Mouse (Mus musculus) small intestine, adult 2 months (tissue): Measurements from ENCODE around the gene Paip2b.

Source experiments
- CTCF ChIP-seq: fragments of 200-500 bp; IDR thresholded peaks from 2 replicates; pipeline ENCODE4 v1.5.1; 2012; ENCODE audit warnings: low read depth, mild to moderate bottlenecking, control low read depth, inconsistent platforms, low read length, moderate library complexity, mixed read lengths; ENCODE audit not compliant: insufficient replicate concordance, insufficient read length; ENCODE audit errors: extremely low read depth
- POLR2A ChIP-seq: fragments of 200-500 bp; IDR thresholded peaks from 2 replicates; pipeline ENCODE4 v1.6.1; 2012; ENCODE audit warnings: low read depth, mild to moderate bottlenecking, control low read depth, inconsistent platforms, low read length, moderate library complexity

- TF ChIP-seq POLR2A (no peak), CTCF (no peak)
These were observed 5.3 kb upstream of the Paip2b start for GRCm38 (mm10) chr6:83836826-83837225.
